Mouse (Mus musculus): ENCODE results near the gene Trp53rkb.
"Not testable (repeated sequence)": the region's sequence is repeated elsewhere in the genome, so short reads cannot be mapped to it uniquely, and the experiment has no call there.

The Trp53rkb gene

DNA sequence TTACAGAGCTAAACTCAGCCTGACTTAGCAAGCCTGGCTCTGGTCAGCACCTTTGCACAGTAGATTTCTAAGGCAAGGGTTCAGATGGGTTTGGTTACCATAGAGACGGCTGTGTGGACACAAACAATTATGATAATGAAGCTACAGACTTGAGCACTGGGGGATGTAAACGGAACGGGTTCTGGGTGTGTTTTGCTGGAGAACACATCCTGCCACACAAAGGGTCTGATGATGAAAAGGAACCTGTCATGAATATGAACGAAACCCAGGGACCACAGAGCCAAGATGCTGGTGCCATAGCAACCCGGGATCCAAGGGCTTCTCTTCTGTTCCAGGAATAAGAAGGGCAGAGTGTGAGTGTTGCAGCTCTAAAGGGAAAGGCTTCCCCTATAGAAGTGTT lies at the start of gene Trp53rkb:
TSS of gene Trp53rkb (plus strand) at position 177 of the 400 bp plus-strand sequence.
- peak; percentile 14; the same call in 1 of the 2 replicates for ATAC-seq (ENCODE audit: low TSS enrichment)

DNA sequence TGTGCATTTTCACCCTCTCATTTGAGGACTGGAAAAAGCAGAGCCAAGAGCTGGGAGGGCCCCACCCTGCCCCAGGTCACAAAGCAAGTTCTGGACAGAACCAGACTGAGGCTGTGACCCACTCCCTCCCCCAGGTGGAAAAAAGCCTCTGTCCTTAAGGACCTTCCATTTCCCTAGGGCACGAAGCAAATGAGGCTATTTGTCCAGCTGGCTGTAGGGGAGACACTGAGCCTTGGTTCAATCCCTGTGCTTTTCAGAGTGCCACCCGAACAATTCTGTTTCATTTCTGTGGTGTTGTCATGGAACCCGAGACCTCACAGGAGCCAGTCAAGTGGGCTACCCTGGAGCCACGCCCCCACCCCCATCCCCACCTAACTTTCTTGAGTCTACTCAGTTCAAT lies 48.8 kb upstream of the Trp53rkb start:
- no peak for ATAC-seq (ENCODE audit: low TSS enrichment)

DNA sequence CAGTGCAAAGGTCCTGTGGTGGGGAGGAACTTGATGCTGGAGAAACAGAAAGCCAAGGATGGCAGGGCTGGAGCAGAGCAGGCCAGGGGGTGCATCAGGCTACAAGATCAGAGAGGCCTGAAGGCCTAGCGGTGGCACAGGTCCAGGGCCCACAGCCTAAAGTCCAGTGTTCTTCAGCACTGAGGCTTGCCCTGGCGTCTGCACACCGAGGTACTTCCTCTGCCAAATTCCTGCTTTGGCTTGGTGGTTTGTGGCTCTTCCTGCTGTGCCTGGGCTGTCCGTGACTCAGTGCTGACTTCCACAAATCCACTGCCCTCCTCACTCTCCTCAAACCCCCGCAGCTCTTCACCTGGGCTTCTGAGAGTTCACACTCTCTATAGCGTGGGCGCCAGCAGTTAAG lies 47.9 kb upstream of the Trp53rkb start:
- ATAC-seq (ENCODE audit: low TSS enrichment), result no peak

DNA sequence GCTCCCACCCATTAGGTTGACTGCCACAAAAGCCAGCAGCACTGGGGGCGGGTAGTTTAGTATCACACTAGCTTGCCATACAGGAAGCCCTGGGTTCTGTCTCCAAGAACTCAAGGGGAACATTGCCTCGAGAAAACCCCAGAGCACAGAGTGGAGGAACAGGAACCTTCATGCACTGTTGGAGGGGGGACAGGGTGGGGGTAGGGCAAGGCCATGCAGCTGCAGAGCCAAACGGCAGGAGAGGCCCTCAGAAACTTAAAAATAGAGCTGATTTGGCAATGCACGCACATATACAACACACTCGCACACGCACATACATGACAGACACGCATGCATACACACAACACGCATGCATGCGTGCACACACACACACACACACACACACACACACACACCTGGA lies 46.5 kb upstream of the Trp53rkb start:
- ATAC-seq (ENCODE audit: low TSS enrichment), result no peak

DNA sequence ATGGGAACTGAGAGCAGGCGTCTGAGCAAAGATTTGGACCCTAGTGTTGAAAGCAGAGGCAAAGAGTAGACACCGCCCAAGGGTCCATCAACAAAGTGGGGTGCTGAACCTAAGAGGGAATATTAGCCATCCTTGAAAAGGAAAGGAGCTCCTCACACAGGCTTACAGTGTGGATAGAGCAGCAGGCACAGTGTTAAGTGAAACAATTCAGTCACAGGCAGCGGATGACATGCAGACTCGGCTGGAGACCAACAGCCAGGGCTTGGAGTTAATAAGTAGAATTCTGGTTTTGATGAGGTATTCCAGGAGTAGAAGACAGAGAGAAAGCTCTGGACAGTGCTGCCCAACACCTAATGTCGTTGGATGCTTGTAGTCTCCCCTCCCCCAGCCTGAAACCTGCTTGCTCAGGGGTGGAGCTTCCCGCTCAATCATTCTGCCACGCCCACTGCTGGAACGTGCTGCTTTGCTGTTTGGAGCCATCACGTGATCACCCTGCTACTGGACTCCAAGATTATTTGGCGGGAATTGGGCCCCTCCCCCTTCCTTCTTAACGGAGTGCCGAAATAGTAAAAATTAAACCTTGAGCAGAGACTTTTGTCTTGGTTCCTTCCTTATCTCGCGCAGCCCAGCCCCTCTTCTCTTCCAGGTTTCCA lies 45.9 kb upstream of the Trp53rkb start:
- not testable (repeated sequence) for ATAC-seq (ENCODE audit: low TSS enrichment)

DNA sequence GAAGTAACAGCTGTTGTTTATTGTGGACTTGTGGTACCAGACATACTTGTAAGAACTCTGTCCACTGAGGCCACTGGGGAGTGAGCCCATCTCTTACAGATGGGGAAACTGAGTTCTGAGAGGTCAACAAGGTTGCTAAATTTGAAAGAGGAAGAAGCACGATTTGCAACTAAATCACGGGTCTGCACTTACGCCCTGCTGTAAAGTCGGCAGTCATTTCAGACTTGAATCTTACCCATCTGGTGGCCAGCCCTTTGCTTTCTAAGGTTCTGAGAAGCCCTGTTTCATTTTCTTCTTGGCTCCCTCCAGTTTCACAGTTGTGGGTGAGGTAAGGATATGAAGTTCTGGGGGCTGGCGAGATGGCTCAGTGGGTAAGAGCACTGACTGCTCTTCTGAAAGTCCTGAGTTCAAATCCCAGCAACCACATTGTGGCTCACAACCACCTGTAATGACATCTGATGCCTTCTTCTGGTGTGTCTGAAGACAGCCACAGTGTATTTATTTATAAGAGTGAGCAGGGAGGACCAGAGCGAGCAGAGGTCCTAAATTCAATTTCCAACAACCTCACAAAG lies 41.6 kb upstream of the Trp53rkb start:
- no peak for ATAC-seq (ENCODE audit: low TSS enrichment)

DNA sequence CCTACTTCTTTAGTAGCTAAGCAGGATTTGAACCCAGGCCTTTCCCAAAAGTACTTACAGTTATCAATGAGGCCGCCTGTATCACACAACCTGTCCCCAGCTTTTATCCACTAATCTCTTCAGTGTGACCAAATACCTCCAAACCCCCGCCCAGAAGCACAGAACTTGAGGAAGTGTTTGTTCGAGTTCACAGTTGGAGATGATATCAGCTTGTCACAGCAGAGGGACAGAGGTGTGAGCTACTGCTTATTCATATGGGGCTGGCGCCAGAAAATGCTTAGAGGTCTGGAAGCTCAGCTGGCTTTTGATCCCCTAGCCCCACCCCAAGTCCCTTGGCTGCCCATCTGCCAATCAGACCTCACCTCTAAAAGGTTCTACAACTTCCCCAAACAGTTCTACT lies 38.1 kb upstream of the Trp53rkb start:
- ATAC-seq (ENCODE audit: low TSS enrichment), result no peak

DNA sequence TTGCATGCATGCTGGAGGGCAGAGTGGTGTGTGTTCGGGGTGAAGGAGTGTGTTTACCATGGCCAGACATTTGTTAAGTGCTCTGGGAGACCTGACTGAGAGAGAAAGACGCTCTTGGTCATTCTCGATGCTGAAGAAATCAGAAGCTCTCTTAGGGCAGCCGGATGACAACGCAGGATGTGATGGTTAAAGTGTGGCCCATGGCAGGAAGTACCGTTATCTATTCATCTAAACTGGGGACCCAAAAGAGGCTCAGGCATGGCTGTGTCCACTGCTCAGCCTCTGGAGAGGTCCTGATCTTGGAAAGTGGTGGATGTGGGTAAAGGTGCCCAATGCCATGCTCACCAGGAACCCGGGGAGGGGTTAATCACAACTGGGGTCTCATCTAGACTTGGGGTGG lies 37.6 kb upstream of the Trp53rkb start:
- no peak for ATAC-seq (ENCODE audit: low TSS enrichment)

DNA sequence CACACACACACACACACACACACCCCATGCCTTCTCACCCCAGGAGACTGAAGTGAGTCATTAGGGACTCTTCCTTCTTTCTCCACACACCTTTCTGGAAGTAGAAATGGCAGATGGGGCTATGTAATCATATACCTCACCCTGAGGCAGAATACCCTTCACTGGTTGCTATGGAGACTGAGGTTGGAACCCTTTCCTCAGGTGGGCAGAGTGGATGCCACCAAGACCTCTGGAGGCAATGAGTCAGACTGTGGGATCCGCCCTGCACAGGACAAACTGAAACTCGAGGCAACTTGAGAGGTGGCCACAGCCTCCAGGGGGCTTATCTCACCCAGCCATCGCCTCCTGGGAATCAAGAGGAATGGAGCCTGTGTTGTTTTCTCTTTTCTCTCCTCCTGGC lies 34.4 kb upstream of the Trp53rkb start:
- ATAC-seq (ENCODE audit: low TSS enrichment), result no peak

DNA sequence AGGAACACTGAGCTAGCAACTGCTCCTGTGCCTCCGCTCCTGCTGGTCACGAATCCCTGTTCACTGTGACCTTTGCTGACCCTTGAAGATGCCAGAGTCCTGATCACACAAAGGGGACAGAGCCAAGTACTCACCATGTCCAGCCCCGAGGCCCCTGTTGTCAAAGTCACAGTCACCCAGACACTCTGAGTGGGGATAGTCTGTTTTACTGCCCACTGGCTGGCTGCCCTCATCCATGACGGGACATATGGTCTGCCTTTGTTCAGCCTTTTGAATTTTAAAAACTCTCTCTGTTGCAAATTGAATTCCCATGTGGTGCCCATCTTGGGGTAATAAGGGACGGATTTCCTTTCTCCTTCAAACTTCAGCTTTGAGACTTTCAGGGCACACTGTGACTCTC lies 28.3 kb upstream of the Trp53rkb start:
- ATAC-seq (ENCODE audit: low TSS enrichment), result peak; percentile 9; the same call in 1 of the 2 replicates

DNA sequence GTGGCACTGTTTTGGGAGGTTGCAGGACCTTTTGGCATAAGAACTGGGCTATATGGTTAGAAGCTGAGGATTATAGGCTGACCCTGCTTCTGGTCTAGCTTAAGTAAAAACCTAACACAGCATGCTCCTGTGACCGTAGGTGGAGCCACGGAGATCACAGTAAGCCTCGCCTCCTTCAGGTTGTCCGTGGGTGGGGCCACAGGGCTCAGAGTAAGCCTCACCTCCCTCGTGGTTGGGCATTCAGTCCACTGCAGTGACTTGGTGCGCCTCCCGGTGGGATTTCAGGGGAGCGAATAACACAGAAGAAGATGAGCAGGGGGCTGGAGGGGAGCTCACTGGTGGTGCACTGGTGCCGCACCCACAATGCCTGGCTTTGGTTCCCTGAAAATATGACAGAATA lies 24.7 kb upstream of the Trp53rkb start:
- ATAC-seq (ENCODE audit: low TSS enrichment), result no peak

DNA sequence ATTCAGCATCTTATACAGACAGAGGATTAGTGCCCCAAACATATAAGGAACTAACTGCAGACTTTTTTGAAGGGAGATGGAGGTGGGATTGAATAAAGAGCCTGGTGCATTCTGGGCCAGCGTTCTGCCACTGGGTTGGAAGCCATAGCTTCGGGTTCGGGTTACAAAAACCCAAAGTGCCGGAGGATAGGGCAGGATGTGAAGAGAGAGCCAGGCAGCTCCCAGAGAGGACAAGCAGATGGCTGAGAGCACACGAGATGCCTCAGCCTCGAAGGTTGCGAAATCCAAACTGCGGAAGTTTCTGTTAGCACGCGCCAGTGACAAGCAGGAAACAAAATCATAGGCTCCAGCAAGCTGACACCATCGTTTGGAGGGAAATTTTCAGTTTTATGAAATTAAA lies 20.9 kb upstream of the Trp53rkb start:
- no peak for ATAC-seq (ENCODE audit: low TSS enrichment)

DNA sequence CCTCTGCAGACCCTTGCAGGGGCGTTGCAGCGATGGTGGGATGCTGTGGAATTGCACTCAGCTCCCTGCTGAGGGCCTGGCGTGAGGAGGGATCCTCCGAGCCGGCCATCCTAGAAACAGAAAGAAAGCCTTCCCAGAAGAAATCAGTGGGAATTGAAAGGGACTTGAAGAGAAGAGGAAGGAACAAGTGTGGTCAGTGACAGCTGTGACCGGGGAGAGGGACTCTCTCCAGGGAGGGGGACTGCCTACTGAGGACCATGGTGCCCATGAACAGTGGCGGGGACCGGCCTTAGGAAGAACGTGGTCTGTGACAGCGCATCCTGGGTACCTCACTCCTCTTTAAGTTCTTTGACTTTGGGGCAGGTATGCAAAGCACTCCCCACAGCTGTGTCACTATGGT lies 18.7 kb upstream of the Trp53rkb start:
- no peak for ATAC-seq (ENCODE audit: low TSS enrichment)

DNA sequence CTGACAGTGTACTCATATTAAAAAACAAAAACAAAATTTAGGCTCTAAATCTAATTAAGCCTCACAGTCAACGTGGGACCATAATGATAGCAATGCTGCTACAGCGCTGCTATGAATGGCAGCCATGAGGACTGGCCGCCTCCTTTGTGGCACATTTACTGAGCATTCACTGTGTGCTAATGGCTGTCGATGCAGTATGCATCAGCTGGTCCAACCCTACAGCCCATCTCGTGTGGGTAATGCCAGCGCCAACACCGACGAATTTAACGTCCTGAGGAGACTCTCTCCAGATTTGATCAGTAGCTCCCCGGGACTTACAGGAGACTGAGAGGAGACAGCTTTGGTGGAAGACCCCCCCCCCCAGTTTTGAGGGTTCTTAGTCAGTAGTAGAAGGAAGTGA lies 18.1 kb upstream of the Trp53rkb start:
- ATAC-seq (ENCODE audit: low TSS enrichment), result no peak

DNA sequence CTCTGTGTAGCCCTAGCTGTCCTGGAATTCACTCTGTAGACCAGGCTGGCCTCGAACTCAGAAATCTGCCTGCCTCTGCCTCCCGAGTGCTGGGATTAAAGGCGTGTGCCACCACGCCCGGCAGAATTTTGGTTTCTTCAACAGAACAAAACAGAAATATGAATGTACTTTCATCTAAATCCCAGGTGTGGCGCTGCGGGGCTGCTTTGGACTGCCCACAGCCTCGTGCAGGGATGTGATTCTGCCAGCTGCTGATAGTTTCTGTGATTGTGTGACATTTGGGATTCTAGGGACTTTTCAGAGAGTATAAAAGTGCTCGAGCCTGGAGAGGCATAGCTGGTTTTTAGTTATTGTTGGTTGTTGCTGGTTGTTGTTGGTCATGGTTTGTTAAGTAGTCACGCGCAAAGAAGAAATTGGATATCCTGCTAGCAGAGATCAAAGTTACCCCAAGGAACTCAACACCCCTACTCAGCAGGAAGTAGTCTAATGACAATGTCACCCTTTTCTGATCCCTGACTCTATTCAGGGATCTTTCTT lies 16.9 kb upstream of the Trp53rkb start:
- ATAC-seq (ENCODE audit: low TSS enrichment), result no peak

DNA sequence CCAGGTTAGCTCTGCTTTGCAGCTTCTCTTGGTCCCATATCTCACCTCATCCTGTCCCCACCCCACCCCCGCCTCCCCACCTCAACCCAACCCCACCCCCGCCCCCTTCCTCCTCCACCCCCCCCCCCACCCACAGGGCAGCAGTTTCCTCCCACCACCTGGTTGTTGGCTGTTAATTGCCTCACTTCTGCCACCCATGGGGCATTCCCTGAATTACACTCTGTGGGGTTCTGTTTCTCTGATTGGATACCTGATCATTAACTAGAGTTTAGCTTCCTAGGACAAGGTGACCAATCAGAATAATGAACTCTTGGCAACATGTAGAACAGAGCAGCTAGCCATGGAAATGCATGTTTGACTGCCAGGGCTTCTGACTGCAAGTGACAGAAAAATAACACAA lies 16.1 kb upstream of the Trp53rkb start:
- no peak for ATAC-seq (ENCODE audit: low TSS enrichment)

DNA sequence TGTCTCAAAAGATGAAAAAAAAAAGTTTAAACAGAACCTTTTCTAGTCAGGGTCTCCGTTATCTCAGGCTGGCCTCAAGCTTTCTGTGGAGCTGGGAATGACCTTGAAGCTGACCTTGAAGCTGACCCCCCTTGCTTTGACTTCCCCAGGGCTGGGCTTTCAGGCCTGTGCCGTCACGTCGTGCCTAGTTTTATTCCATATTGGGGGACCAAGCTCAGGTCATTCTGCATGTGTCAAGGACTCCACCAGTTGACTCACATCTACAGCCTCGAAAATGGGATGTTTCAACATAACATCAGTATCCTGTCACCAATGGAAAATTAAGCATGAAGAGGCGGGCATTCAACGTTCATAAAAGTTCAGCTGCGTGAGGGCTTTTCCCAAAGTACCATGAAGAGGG lies 12.4 kb upstream of the Trp53rkb start:
- ATAC-seq (ENCODE audit: low TSS enrichment), result no peak

DNA sequence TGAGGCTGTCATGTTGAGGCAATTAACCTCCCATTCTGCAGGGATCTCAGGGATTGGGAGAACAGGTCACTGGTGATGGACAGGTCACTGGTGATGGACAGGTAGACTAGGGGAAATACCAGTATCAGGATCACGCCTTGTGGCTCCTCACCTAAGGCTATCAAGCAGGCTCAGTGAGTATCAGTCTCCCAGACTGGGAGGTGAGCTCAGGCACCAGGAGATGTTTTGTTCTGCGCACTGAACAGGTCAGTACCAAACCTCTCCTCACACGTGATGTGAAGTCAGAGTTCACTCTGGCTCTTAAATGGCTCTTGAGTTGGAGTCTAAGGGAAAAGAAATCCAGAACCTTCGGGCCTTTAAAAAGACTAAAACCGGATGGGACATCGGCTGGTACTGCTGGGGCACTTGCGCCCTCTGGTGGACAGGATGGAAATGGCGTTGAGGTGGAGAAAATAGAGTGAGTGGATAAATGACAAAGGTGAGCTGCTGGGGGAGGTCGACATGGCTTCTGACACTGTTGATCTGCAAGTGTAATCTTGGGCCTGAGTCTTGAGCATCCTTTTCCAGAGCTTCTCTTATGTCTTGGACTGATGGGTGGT lies 11.3 kb upstream of the Trp53rkb start:
- ATAC-seq (ENCODE audit: low TSS enrichment), result peak; percentile 47; the same call in 1 of the 2 replicates

DNA sequence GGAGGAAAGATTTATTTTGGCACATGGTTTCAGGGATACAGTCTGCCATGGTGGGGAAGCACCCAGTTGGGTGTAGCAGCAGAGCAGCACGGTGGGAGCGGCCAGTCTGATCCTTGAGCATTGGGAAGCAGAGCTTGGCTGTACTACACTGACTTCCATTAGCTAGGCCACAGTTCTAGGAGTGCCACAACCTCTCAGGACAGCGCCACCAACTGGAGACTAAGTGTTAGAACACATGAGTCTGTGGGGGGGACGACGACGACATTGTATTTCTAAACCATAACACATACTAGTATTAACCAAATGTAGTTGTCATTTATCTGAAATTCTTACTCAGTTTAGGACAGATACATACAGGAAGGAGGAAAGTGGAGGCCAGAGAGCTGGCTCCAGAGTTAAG lies 8.0 kb upstream of the Trp53rkb start:
- no peak for ATAC-seq (ENCODE audit: low TSS enrichment)

DNA sequence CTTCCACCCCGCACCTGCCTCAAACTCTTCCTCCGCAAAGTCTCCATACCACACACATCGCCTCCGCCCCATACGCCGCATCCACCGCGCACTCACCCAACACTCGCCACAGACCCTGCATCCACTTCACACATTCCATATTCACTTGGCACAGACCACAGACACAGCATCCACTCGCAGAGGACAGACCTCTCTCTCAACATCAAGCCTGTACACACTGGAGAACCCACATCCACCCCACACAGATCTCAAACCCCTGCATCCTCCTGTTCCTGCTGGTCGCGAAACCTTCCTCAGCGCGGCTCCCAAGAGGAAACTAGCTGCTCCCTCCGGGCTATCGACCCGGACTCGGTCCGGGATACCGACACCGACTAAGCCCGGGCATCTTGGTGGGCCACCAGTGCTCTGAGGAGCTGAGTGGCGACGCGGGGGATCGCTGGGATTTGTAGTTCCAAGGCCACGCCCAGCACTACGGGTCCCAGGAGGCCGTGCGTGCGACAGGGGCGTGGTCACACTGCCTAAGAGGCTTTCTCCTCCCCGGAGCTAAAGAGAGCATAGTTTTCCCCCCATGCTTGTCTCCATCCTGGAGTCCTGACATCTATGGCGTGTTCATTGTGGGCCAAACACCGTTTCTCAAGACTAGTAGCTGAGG lies 5.9 kb upstream of the Trp53rkb start:
- ATAC-seq (ENCODE audit: low TSS enrichment), result peak; percentile 98

DNA sequence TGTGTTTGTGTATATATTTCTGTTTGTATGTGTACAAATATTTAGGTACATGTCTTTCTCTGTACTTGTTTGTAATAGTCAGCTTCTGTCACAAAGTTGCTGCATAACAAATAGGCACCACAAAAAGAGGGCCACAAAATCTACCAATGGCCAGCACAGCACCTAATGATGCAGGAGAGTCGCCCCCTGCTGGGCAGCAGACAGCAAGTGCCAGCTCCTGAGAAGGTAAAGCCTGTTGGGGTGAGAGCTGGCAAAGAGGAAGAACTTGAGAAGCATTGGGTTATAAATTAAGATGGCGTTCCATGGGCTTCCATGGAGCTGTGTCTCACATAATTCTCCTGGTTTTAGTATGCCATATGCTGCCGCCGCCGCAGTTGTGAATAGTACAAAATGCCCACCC lies 593 bp upstream of the Trp53rkb start:
- ATAC-seq (ENCODE audit: low TSS enrichment), result no peak

DNA sequence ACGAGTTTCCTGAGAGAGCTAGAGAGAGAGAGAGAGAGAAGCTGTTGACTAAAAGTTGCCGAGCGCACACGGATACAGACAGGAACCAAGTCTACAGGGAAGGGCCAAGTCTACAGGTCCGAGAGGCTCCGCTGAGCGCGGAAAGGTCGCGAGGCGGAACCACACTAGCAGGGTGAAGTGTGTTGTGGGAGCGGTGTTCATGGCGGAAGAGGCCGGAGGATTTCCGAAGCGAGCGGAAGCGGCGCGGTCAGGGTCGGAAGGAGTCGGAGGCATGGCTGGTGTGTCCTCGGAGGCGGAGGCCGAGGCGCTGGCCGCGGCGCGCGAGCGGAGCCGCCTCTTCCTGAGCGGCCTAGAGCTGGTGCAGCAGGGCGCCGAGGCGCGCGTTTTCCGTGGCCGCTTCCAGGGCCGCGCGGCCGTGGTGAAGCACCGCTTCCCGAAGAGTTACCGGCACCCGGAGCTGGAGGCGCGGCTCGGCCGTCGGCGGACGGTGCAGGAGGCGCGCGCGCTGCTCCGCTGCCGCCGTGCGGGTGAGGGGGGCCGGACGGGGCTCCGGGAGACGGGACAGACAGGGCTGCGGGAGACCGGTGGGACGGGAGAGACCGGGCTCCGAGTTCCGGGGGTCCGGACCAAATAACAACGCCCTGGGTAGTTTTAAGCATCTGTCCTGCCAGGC lies 1.3 kb downstream of the Trp53rkb start:
- peak; percentile 96 for ATAC-seq (ENCODE audit: low TSS enrichment)
